ENCODE assay signal across 9 mouse cellular contexts in the genomic region with DNA sequence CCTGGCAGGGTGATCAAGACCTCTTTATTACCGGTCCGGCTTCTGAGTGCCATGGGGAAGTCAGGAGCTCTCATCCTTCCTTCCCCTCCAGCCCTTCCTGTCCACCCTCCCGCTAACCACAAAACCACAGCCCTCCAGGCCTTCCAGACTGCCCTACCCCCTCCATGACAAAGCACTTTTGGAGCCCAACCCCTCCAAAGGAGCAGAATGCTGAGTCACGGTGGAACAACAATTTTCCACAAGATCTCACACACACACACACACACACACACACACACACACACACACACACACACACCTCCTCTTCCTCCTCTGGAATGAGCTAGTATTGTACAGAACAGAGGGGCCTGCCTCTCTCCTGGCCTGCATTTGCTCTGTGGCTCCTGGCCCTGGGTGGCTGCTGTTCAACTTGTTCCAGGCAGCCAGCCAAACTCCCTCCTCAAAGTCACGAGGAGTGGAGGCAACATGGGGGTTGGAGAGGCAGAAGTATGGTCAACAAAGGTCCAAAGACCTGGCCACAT. TPM values are rescaled to one million over a fixed set of nuclear protein-coding genes. Genes with fewer than 3 reads are reported as not detected.
DNase-seq lines count a peak whose midpoint lies in the region; ATAC-seq and TF ChIP-seq lines count a peak whose summit lies in the region.
"Had no signal": no experiment of that assay in that cellular context is flagged by ENCODE, and none has a peak within 500 bp of the region (broad histone marks: within the 10 kb centered on the region; RNA-seq: fewer than 3 reads in every experiment).

No protein-coding gene starts in this region.

- no peak for TF ChIP-seq CTCF in Patski (IDR thresholded peaks at IDR 0.05)

- intact Hi-C loops in heart, postnatal 10 days (cut with DNase I): loop anchor here (5.0 kb wide), 1 partner anchor 841 kb away; a partner anchor contains a TSS
- intact Hi-C loops in left cerebral cortex, postnatal 14 days (cut with DNase I): no loop called here

- in situ Hi-C loops in Patski (cut with MboI; ENCODE audit: low pct_unique_long_range_greater_than_20kb): no loop called here

- no peak overlapping the region for H3K27ac ChIP-seq in forebrain, embryonic 11.5 days (ENCODE audit: low read depth, low read length)
- H3K27ac ChIP-seq: limb, embryonic 13.5 days had no signal

- 61% methylated on average over 5 of the region's 5 CpGs for WGBS in forebrain, embryonic 11.5 days

- peak; percentile 42 for DNase-seq in embryo, embryonic 10 days (ENCODE audit: low spot score)
- no peak for DNase-seq in embryo, embryonic 9.5 days (ENCODE audit: extremely low spot score)
- DNase-seq in Patski (ENCODE audit: low read depth, low spot score): peak; percentile 78
- DNase-seq in embryo, embryonic 11 days: peak; percentile 27
- DNase-seq in heart, postnatal 10 days: peak; percentile 92 to 93
- peak; percentile 64 to 79 for DNase-seq in left cerebral cortex, postnatal 14 days (ENCODE audit: low spot score in 2 of 2)
- DNase-seq in forebrain, embryonic 11.5 days (ENCODE audit: low spot score): no peak

- CTCF ChIA-PET in Patski (lab: Charles Lee): interaction anchor here (0.7 to 2.1 kb wide), 10 partner anchors 9 to 66 kb away, joined by 3 to 9 read pairs (median 4); no protein-coding TSS in a partner anchor

- H3K4me3 ChIP-seq in forebrain, embryonic 11.5 days (ENCODE audit: low read depth, low read length): no peak overlapping the region
- H3K4me3 ChIP-seq: limb, embryonic 13.5 days had no signal

- H3K9me3 ChIP-seq in forebrain, embryonic 11.5 days (ENCODE audit: control insufficient read depth, low read length): no peaks in the 10 kb centered on the region
- H3K9me3 ChIP-seq: limb, embryonic 13.5 days had no signal

- POLR2A ChIA-PET in Patski (lab: Charles Lee): interaction anchor here (0.6 to 1.3 kb wide), 2 partner anchors 10 to 121 kb away, joined by 3 to 5 read pairs; no protein-coding TSS in a partner anchor

- H3K9ac ChIP-seq in forebrain, embryonic 11.5 days (ENCODE audit: low read length): no peak overlapping the region
- H3K9ac ChIP-seq: limb, embryonic 13.5 days had no signal

- H3K27me3 ChIP-seq in Patski: no peaks in the 10 kb centered on the region
- no peaks in the 10 kb centered on the region for H3K27me3 ChIP-seq in forebrain, embryonic 11.5 days (ENCODE audit: control insufficient read depth, insufficient read depth, low read length)
- H3K27me3 ChIP-seq: limb, embryonic 13.5 days had no signal

- peak; percentile 13 for ATAC-seq in Patski
- ATAC-seq in monocyte, adult 5-6 weeks (replicated peaks; ENCODE audit: insufficient number of reproducible peaks, low FRiP score, low TSS enrichment, poor library complexity, severe bottlenecking): 0 out of 2 replicates have a peak, but pooled peaks have one; percentile 28
- ATAC-seq in forebrain, embryonic 11.5 days (replicated peaks; ENCODE audit: low FRiP score): no peak

- no peaks in the 10 kb centered on the region; the same call in 1 of the 2 replicates for H3K4me1 ChIP-seq in forebrain, embryonic 11.5 days (replicated peaks; ENCODE audit: control insufficient read depth, insufficient read depth, low read length)

- H3K36me3 ChIP-seq in forebrain, embryonic 11.5 days (ENCODE audit: control insufficient read depth, insufficient read depth, low read length): no peaks in the 10 kb centered on the region
- H3K36me3 ChIP-seq: limb, embryonic 13.5 days had no signal

- H3K4me2 ChIP-seq in forebrain, embryonic 11.5 days (ENCODE audit: low read depth, low read length, severe bottlenecking): no peak overlapping the region
- H3K4me2 ChIP-seq: limb, embryonic 13.5 days had no signal

RNA-seq across cellular contexts. Expression of a gene that starts 1.9 kb away (rescaled TPM):
- 2,141 TPM for polyA plus RNA-seq in Patski (2021)
- total RNA-seq in heart, postnatal 10 days (2021): 1,000 to 10,000 TPM; 1,753 to 1,826 TPM
- total RNA-seq in left cerebral cortex, postnatal 14 days (2021): 1,000 to 10,000 TPM; 1,766 to 1,778 TPM
- 676 to 886 TPM (median 682 TPM) in 3 replicates for total RNA-seq in monocyte, adult 5-6 weeks (2017)
- 1,254 and 1,333 TPM in 2 replicates for polyA plus RNA-seq in forebrain, embryonic 11.5 days (2014; fragmentation: Nextera tagmentation; extraction: Ambion mirVana)

RNA-seq across cellular contexts. Expression of a gene that starts 22.9 kb away (rescaled TPM):
- not detected for polyA plus RNA-seq in Patski (2021)
- total RNA-seq in heart, postnatal 10 days (2021): under 1 TPM; 0.20 to 0.36 TPM
- total RNA-seq in left cerebral cortex, postnatal 14 days (2021): 1 to 10 TPM; 1.1 to 2.1 TPM
- 0.21 TPM in 1 of 3 replicates, not detected in the others for total RNA-seq in monocyte, adult 5-6 weeks (2017)
- 0.92 and 1.5 TPM in 2 replicates for polyA plus RNA-seq in forebrain, embryonic 11.5 days (2014; fragmentation: Nextera tagmentation; extraction: Ambion mirVana)

RNA-seq across cellular contexts. Expression of a gene that starts 23.0 kb away (rescaled TPM):
- 0.71 TPM for polyA plus RNA-seq in Patski (2021)
- total RNA-seq in heart, postnatal 10 days (2021): 10 to 100 TPM; 10.4 to 12.1 TPM
- total RNA-seq in left cerebral cortex, postnatal 14 days (2021): 10 to 100 TPM in 1 of 2 experiments, 1 to 10 TPM in 1; 8.9 to 10.4 TPM
- total RNA-seq in monocyte, adult 5-6 weeks (2017): 0.39 to 3.0 TPM in 2 of 3 replicates, not detected in the other
- polyA plus RNA-seq in forebrain, embryonic 11.5 days (2014; fragmentation: Nextera tagmentation; extraction: Ambion mirVana): 34.5 and 35.1 TPM in 2 replicates

Comparison
In these comparisons a context has a peak if more than half of its experiments do, and no peak if none do; other contexts are left out.
1. DNase-seq: peak in embryo, embryonic 10 days (single experiment), Patski (single experiment), embryo, embryonic 11 days (single experiment), heart, postnatal 10 days (2 of 2) and left cerebral cortex, postnatal 14 days (2 of 2); none in embryo, embryonic 9.5 days (single experiment) and forebrain, embryonic 11.5 days (single experiment).